Mouse (Mus musculus): ENCODE results near the gene Maml3. TPM values are rescaled to one million over a fixed set of nuclear protein-coding genes. Genes with fewer than 3 reads are reported as not detected.

Gene Maml3
- total and polyA plus RNA-seq, 3 experiments = 5.3 to 7.8 (median 7.8) TPM

DNA sequence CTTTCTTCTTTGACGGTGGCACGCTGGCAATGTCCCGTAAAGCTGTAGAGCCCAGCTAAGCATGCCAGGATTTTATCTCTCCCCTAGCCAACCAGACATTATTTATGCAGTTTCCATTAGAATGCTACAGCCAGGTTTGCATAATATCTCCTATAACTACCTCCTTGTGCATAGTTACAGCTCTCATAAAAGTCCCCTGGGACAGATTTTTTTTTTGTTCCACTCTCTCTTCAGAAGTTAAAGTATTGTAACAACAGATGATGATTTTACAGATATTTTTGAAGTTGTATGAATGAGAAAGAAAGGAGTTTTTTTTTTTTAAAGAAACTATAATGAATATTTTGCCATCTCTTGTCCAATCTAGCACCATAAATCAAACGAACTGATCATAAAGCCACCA is 232.1 kb downstream of the Maml3 start:
- no peak for DNase-seq

DNA sequence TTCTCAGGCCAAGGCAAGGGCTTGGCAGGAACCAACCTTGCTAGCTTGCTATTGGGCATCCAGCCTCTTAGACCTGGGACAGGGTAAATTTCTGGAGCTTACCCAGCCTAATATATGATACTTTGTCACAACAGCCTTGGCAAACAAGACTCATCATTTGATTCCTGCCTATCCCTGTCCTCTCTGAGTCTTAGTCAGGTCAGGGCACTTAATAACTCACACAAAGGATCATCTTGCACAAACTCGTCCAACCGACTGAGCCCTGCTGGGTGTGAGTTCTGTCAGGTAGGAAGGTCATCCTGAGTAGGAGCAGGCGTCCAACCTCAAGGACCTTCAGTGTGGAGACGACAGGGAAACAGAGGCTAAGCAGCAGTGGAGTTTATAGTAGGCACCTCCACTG is 233.5 kb downstream of the Maml3 start:
- no peak for DNase-seq

DNA sequence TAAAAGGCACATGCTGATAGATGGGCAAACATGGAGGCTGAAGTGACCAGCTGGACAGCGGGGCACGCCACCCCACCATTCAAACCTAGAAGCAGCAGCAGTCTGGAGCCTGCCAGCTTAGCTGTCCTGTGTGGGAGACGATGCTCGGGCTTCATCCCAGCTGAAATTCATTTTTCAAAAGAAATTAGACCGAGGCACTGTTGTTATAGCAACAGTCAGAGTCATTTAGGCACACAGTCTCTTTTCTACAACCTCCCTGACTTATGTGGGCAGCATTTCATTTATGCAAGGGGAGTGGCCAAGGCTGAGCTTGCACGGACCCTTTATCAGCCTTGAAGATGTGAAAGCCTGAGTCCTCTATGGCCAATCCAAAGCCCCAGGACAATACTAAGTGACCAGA is 234.9 kb downstream of the Maml3 start:
- no peak for DNase-seq

DNA sequence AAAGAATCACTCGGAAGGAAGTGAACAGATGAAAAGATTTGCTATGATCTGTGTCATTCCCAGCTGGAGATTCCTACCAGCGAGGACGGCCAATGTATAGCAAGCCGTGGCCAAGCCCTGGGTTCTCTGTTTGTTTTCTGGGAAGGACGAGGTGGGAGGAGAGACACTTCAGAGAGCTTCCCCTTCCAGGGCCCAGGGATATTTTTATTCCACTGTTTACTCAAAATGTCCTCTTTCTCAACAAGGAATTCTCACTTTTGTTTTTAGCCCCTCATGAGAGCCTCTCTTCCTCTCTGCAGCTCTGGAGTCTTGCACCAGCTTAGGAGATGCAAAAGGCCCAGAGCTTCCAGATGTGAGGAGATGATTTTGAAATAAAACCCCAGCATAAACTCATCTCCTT is 236.0 kb downstream of the Maml3 start:
- DNase-seq = no peak

DNA sequence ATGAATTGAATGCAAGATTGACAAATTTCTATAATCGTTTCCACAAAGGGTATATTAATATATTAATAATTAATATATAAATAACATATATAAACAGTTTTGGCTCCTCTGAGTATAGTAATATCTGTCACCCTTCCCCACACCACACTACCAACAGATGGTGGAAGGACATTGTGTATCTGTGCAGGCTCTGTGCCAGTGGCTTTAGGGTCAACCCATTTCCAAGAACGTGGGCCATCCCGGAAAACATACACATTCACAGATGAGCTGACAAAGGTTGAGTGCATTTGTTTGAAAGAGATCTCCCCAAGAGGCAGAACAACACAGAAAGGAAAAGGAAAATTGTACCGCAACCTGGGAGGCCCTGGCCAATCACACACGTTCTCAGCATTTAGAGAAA is 238.4 kb downstream of the Maml3 start:
- DNase-seq = no peak

DNA sequence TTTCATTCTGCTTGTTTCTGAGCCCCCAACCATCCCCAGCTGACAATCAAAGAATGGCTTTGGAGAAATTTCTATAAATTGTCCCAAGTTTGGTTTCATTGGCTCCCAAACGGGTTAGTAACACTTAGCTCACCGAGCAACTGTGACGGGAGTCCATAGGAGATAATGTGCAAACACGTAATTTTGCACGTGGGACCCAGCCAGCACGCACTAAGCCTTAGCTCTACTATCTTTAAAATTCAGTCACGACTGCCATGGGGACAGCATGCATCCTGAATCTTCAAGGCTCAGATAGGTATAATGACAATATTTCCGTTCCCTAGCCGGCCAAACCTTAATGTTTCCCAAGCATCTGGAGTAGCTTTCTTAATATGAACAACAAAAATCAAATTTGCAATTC is 243.2 kb downstream of the Maml3 start:
- DNase-seq = no peak

DNA sequence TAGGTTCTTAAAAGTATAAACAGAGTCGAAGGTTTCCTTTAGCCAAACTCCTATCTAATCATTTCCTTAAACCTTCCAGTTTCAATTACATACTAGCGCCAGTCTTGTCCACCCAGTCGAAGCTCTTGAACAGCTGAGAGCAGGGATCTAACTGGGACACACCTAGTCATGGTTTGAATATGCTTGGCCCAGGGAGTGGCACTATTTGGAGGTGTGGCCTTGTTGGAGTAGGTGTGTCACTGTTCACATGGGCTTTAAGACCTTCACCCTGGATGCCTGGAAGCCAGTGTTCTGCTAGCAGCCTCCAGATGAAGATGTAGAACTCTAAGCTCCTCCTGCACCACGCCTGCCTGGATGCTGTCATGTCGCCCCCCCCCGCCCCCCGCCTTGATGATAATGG is 244.4 kb downstream of the Maml3 start:
- no peak for DNase-seq

DNA sequence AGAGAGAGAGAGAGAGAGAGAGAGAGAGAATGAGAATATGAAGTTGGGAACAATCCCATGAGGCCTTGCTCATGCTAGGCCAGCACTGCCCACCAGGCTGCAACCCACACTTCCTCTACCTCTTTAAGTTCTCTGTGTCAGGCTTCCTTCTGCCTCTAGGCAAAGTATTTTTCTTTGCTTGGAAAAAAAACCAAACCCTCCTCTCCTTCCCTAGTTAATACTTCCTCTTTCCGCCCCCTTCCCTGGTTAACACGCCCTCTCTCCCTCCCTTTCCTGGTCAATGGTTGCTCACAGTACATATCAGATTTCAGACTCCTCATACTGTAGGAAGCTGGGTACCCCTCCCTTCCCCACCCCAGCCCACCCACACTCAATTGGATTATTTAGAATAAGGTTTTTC is 245.7 kb downstream of the Maml3 start:
- no peak for DNase-seq

DNA sequence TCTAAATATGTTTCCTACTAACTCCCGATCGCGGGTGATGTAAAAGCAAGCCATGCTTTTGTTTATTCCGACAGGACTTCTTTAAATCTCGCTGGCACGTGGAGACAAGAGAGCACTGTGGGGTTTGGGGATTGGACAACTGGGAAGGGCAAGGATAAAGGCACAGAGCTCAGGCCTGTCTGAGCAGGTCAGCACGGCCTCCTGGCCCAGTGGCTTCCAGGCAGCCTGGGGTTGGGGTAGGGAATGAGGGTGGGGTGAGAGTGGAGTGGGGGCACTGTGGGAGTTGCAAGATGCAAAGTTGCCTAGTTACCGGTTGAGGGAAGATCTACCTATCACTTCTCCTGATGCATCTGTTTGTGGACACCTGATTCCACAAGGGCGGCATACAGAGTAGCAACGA is 250.7 kb downstream of the Maml3 start:
- DNase-seq = no peak

DNA sequence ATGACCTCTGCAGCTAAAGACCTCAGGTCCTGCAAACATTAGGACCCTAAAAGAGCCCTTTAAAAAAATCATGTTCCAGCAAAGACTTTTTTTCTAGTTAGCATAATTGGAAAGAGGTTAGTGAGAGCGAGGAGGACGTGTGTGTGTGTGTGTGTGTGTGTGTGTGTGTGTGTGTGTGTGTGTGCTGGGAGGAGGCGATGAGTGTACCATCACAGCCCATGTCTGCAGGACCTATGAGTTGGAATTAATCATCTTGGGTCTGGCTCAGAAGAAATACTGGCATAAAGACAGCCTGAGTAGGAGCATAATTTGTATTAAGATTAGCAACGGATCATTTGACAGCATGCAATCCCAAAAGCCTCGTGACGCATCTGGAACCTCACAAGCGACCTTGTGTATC is 251.3 kb downstream of the Maml3 start:
- DNase-seq = no peak

DNA sequence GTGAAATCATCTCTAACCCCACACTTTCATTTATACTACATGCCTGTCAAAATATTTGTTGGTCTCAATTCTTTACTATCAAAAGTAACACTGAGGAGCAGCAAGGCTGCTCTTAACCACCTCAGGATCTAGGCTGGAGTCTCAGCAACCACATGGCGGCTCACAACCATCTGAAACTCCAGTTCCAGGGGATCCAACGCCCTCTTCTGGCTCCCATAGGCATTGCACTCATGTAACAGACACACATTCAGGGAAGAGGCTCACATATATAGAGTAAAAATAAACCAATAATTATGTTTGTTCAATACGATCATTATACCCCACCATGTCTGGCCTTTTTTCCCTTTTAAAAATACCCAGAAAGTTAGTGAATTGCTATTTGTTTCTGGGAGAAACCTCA is 252.2 kb downstream of the Maml3 start:
- DNase-seq = no peak

DNA sequence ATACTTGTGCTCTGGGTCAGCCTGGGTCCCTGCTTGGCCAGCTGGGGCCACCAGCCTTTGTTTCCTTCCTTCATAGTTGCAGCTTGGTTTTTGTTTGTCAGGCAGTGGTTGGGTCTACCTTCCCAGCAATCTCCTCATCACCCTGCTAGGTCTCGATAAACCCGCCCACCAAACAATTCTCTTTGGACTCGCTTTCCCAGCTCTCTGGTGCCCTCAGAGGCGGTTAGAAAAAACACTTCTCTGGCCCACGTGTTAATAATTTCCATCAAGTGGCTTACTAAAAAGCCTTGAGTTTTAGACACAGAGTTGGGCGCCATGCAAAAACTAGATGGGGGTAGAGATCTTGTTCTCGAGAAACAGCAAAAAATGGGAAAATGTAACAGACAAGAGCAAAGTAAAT is 253.3 kb downstream of the Maml3 start:
- DNase-seq = no peak

DNA sequence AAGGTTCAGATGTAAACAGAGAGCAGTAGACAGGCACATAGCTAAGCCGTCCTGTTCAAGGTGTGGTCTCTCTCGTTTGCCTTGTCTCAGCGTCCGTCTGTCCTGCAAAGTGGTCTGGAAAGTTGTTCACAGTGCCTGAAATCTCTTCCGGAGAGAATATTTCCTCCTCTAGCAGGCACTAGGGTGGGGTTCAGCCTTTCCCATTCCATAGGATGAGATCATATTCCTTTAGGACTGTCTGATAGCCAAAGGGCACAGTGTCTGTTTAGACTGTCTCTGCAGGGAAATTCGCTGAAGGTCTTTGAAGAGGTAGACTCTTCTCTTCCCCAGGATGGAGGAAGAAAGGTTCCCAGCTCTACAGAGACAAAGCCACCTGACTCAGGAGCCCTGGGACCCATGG is 255.4 kb downstream of the Maml3 start:
- no peak for DNase-seq

DNA sequence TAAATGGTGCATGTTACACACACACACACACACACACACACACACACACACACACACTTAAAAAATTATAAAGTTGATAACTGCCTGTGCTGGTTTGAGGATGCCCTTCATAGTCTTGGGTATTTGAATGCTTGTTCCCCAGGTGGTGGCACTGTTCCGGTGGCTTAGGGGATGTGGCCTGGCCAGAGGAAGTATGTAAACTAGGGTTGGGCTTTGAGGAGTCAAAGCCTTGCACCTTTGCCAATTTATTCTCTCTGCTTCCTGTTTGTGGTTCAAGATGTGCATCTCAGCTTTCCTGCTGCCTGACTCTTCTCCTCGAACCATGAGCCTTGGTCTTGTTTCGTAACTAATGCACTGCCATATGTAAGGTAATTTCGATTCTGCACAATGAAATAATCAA is 257.6 kb downstream of the Maml3 start:
- no peak for DNase-seq

DNA sequence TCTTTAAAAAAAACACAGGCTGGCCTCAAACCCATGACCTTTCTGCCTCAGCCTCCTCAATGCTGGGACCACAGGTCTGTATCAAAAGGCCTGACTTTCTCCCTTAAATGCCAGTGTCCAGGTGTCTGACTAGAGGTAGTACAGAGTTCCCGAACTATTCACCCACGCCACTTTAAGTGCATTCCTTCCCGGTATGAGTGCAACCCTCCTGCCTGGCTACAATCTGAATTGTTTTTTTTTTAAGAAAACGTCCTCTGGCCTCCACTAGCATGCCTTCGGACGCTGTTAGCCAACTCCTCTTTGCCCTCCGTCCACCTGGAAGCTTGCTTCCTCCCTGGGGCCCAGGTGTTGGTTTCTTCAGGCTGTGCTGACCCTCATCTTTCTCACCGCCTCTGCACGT is 260.6 kb downstream of the Maml3 start:
- no peak for DNase-seq

DNA sequence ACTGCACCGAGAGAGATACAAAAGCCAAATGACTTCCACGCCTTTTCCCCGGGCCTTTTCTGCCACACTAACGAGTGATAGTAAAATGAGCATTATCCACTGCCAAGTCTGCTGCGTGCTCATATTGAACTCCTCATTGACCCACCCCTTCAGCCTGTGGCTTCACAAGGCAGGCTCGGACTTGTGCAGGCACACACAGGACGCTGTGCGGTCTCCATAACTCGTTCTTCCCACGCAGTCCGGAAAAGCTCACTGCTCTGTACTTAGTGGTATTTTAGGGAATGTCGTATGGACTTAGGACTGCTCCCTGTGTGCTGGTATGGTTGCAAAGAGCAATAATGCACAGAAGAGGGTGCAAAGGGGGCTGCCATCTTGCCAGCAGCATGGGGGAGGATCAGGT is 262.7 kb downstream of the Maml3 start:
- DNase-seq = no peak

DNA sequence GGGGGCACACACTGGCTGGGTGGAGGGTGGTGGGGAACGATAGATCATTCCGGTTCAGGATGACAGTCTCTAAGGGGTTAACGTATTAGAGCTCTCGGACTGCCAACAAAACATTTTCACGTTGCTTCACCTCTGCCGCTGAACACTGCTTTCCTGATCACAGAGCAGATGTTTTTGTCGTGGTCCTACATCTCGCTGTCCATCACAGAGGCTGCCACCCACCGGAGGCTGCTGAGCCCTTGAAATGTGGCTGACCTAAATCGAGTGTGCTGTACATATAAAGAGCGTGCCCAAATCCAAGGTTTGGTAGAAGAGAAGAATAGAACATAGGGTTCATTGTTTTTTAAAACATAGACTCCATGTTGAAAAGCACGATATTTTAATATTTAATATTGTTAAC is 263.3 kb downstream of the Maml3 start:
- DNase-seq = no peak

DNA sequence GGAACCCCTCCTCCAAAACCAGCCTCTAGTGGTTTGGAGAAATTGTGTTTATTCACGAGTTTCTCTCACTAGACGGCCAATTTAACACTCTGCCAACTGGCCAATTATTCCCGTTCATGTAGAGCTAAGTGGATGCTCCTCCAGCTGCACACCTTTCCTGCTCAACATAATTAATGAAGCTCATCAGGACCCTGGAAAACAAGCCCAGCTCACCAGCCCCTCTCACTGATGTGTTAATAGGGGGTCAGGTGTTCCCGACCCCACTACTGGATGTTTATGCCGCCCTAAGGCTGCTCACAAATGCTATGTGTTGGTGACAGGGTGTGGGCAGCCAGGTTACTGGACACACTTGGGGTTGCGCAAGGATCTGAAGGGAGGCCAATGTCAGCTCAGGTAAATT is 263.7 kb downstream of the Maml3 start:
- DNase-seq = no peak

DNA sequence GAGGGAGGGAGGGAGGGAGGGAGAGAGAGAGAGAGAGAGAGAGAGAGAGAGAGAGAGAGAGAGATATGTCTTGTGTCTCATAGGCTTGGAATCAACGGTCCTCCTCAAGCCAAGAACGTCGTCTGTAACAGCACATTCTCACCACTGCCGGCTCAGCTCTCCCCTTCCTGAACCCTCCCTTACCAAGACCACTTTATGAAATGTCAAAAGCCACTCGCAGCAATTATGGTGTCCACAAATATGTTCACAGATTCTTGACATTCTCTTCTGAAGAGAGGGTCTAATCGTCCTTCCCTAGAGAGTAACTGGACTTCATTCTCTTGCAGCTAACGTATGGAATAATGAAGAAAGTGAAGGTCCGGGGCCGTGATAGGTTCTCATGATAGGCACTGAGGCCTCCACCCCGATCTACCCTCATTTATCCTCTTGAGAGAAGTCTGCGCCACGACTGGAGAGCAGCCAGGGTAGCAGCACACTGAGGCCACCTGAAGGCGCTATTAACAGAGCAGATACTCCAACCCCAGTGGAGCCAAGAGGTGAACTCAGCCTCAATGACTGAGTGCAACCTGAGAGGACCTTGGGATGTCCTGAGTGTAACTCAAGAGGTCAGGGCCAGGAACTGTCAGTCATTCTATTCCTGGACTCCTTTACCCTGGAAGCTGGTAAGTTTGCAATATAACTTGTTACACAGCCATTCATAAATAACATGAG is 264.6 kb downstream of the Maml3 start:
- no peak for DNase-seq

DNA sequence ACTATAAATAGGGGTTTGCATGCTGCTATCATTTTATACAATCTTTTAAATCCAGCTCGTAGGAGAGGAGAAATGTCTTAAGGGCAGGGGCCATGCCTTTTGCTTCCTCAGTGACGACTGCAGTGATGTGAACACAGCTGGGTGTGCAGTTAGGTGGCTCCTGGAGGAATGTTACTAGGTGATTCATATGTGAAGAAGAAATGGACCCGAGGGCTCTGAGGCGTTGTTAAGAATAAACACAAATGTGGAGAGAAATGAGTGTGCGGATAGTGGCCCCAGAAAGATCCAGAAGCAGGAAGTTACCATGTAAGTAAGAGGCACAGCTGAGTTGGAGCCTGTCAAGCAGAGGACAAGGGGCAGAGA is 265.5 kb downstream of the Maml3 start:
- no peak for DNase-seq

DNA sequence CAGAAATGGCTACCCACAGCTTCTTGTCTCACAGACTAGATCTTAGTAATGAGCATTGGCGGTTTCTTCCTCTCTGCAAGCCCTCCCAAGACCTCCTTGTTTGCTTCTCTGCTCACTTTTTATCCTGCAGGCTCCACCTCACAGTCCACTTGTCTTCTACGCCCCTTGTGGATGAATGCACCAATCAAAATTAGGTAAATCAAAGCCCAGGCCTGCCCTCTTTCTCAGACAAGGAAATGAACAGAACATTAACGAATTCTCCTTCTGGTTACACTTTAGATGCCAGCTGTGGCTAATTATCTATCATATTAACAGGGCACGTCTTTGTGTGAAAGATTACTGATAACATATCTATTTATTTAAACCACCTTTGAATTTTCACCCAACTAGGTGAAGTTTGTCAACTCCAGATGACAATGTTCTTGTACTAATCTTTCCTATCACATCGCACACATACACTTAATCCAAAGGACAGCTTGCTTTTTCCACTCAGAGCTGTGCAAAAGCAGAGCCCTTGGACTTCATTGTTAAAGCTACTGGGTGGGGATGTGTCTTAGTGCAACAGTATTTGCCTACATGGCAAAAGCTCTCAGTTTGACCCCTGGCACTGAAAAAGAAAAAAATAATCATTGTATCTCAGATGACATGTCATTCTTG is 266.1 kb downstream of the Maml3 start:
- DNase-seq = no peak

DNA sequence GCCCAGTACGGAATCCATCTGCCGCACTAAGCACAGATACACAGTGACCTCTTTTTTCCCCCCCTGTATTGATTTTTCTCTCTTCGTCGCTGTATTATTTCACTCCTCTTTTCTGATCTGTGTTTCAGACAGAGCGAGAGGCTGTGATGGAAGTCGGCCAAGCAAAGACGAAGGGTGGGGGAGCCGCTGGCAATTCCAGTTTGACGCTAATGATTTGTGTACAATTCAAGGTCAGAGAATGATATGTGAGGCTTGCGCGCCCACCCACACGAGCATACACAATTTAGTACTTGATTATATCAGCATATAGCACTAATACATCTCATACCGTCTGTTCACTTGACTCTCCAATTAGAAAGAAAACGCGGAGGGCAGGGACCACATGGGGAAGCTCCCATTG is 271.9 kb downstream of the Maml3 start:
- no peak for DNase-seq

DNA sequence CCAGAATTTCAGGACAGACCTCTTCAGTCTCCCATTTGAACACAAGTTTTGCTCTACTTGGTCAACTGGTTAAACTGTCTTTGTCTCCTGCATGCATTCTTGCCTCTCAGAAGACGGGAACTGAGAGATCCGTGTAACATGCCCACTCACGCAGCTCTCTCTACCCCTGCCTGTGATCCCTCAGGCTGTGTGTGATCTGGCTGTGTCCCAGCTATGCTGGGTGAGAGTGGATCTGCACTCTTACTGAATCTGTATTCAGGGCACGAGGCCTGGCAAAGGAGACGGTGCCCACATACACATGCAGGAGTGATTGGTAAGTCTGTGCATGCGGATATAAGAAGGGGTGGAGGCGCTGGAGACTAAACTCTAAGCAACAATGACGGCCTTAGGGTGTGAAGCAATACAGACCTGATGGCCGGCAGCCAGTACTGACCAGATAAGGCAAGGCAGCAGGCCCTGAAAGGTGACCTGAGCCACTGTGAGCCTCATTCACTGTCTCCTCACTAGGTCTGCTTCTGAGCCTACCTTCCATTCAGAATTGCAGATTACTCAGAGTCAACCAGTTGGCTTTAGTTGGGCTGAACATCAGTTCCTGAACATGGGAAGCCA is 274.0 kb downstream of the Maml3 start:
- DNase-seq = no peak

DNA sequence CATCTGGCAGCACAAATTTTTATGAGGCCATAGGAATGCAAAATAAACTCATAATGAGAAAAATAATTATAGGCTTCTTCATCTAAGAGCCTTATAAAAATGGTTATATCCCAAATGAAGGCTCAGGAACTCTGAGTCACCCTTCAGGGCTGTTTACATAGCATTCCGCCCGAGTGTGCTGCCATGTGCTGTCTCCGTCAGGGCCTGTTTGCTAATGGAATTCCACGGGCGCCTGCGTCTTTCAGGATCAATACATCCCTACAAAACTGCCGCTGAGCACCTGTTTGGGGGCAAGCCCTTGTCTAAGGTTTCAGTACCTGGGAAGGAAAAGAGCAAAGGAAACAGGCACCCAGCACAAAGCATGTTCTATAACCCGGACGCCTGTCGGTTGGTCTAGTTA is 279.3 kb downstream of the Maml3 start:
- no peak for DNase-seq

Data from adrenal gland, adult 2 months (tissue).